Mouse (Mus musculus) liver, embryonic 16.5 days (tissue): ENCODE results near the gene Rtkn. TPM values are rescaled to one million over a fixed set of nuclear protein-coding genes. Genes with fewer than 3 reads are reported as not detected.

Experiments
- ATAC-seq: fragments of 200-750 bp; cut with Nextera tagmentation; 2 replicates; pipeline ENCODE4 v1.8.0; 2017; ENCODE audit warnings: low read depth, mild to moderate bottlenecking, moderate number of reproducible peaks, moderate library complexity
- H3K27ac ChIP-seq: fragments of 300-500 bp; sonication (generic); 2 replicates; pipeline ENCODE4 v1.5.1; 2014; ENCODE audit warnings: mild to moderate bottlenecking, low read length
- H3K27me3 ChIP-seq: fragments of 300-500 bp; sonication (generic); 2 replicates; pipeline ENCODE4 v1.6.1; 2014; ENCODE audit warnings: low read depth, low read length, mixed read lengths; ENCODE audit not compliant: control insufficient read depth, insufficient read depth
- H3K36me3 ChIP-seq: fragments of 300-500 bp; sonication (generic); 2 replicates; pipeline ENCODE4 v1.6.1; 2014; ENCODE audit warnings: mild to moderate bottlenecking; ENCODE audit not compliant: control insufficient read depth, insufficient read depth
- H3K4me1 ChIP-seq: fragments of 300-500 bp; sonication (generic); 2 replicates; pipeline ENCODE4 v1.6.1; 2014; ENCODE audit warnings: low read depth, low read length, mixed read lengths; ENCODE audit not compliant: control insufficient read depth
- H3K4me2 ChIP-seq: fragments of 300-500 bp; sonication (generic); 2 replicates; pipeline ENCODE4 v1.6.1; 2014; ENCODE audit warnings: low read depth, low read length, mixed read lengths
- H3K4me3 ChIP-seq: fragments of 300-500 bp; sonication (generic); 2 replicates; pipeline ENCODE4 v1.5.1; 2014; ENCODE audit warnings: low read depth, mild to moderate bottlenecking, low read length
- H3K9ac ChIP-seq: fragments of 300-500 bp; sonication (generic); 2 replicates; pipeline ENCODE4 v1.6.1; 2014; ENCODE audit warnings: low read depth, low read length
- H3K9me3 ChIP-seq: fragments of 300-500 bp; sonication (generic); replicated peaks from 2 replicates; pipeline ENCODE4 v1.6.1; 2016; ENCODE audit warnings: low read length; ENCODE audit not compliant: control insufficient read depth
- WGBS: fragments of 180-500 bp; shearing (Covaris S2); extraction: QIAGEN DNeasy Blood & Tissue Kit; methylation state at CpG from one replicate; pipeline ENCODE4 v1.1.7; 2014; ENCODE audit not compliant: insufficient replicate concordance; 5-methylcytosine and 5-hydroxymethylcytosine counted together
- polyA plus RNA-seq: library from polyadenylated mRNA; unstranded; fragments of >200 nt; fragmentation: Nextera tagmentation; extraction: Ambion mirVana; gene quantifications from 2 replicates; pipeline ENCODE4 v1.2.1, GENCODE M21; 2015

The Rtkn gene
- polyA plus RNA-seq, 1 experiment from 2014 or later = 16.4 TPM

DNA sequence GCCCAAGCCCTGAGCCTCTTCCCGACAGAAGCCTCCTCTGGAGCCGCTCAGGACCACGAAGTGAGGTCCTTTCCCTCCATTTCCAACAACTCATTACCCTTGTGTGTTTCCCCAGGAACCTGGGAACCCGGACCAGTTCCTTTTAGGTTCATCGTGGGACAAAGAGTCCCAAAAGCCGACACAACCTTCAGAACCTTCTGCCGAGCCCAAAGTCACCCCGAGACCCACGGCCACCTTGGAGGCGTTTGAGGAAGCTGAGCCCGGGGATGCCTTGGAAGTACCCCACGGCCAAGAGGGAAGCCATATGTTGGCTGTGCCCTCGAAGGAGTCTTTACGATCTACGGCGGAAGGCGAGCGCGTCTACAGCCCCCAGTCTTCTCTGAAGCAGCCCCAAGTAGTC is 26.2 kb downstream of the Rtkn start:
- no peak overlapping the region for H3K9ac ChIP-seq
- WGBS = 7% methylated on average over 19 of the region's 19 CpGs
- peaks cover 33% of the 10 kb centered on the region for H3K27me3 ChIP-seq
- no peaks in the 10 kb centered on the region for H3K36me3 ChIP-seq
- no peak for ATAC-seq
- peak overlapping the region; percentile 50 for H3K4me3 ChIP-seq
- H3K4me2 ChIP-seq = peak overlapping the region; percentile 67
- no peak overlapping the region for H3K27ac ChIP-seq
- H3K9me3 ChIP-seq = no peaks in the 10 kb centered on the region
- peaks cover 15% of the 10 kb centered on the region for H3K4me1 ChIP-seq

DNA sequence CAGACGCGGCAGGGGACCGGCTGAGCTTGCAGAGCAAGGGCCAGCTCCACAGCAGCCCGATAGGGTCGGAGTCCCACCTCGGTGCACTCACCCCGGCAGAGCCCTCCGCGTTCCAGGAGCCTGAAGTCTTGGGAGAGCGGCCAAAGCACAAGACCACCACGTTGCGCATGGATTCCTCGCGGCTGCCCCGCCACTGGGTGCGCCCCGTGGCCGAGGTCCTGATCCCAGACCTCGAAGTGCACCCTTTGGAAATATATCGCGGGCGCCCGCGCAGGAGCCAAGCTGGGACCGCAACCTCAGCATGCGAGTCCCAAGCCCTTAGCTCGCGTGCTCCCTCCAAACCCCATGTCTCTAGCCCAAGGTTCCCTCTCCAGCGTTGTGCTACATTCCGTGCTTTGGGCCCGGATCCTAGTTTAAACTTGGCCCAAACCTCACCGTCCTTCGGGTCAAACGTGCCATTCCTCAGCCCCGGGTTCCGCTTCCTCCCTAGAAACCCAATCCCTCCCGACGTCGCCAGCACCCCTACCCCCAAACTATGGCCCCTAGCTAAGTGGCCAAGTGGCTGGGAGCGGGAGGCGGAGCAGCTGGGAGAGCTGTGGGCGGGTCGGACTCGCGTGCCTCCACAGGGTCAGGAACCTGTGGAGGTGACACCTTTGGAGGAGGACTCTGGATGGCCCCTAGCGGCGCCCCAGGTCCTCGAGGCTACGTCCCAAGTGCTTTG is 26.8 kb downstream of the Rtkn start:
- H3K4me2 ChIP-seq = peak overlapping the region; percentile 67
- peaks cover 18% of the 10 kb centered on the region for H3K4me1 ChIP-seq
- H3K9ac ChIP-seq = peak overlapping the region; percentile 26; the same call in 1 of the 2 replicates
- H3K9me3 ChIP-seq = no peaks in the 10 kb centered on the region
- peak overlapping the region; percentile 50 for H3K4me3 ChIP-seq
- WGBS = 2% methylated on average over 46 of the region's 49 CpGs
- no peak overlapping the region for H3K27ac ChIP-seq
- H3K27me3 ChIP-seq = peaks cover 33% of the 10 kb centered on the region
- no peaks in the 10 kb centered on the region for H3K36me3 ChIP-seq
- no peak for ATAC-seq

DNA sequence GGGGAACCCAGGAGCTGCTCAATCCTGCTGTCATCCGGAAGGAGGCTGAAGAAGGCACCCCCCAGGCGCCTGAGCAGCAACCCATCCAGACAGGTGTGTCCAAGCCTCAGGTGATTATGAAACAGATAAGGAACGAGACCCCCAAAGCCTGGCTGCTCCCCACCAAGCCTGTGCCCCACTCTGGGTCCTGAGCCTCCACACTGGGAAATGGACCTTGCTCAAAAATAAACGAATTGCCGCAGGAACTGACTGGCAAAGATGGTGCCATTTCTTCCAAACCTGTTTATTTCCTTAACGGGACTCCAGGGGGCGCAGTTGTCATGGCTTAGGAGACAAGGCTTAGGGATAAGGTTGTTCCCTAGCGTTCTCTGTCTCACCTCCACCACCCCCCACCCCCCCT is 27.4 kb downstream of the Rtkn start:
- Histone ChIP-seq H3K27me3 (peaks cover 33% of the 10 kb centered on the region), H3K4me3 (peak overlapping the region; percentile 50), H3K4me2 (peak overlapping the region; percentile 67), H3K4me1 (peaks cover 21% of the 10 kb centered on the region), H3K9ac (peak overlapping the region; percentile 26; the same call in 1 of the 2 replicates), H3K27ac (no peak overlapping the region), H3K36me3 (no peaks in the 10 kb centered on the region), H3K9me3 (no peaks in the 10 kb centered on the region)
- no peak for ATAC-seq
- under 1% methylated on average over 8 of the region's 8 CpGs for WGBS

DNA sequence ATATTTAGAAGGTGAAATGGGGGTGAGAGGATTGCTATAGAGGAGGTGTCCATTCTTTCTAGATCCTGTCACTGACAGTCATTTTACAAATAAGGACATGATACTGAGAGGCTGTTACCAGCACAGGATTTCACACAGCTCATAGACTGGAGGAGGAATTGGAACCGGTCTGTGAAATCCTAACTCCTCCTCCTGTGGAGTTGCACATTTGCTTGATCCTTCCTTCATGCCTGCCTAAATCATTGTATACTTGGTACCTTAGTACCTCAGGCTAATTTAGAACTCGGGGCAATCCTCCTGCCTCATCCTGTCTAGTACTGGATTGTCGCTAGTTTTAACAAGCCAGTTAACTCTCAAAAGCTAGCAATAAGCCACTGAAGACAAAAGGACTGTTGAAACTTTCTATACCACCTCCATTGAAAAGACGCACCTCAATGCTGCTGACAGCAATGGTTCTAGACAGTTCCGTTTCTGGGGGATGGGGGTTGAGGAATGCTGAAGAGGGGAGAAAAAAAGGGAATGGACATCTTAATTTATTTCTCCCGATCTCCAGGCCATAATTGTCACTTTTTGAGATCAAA is 29.9 kb downstream of the Rtkn start:
- H3K27ac ChIP-seq = peak overlapping the region; percentile 88
- H3K9ac ChIP-seq = peak overlapping the region; percentile 99
- H3K4me2 ChIP-seq = peak overlapping the region; percentile 88
- no peak for ATAC-seq
- peak overlapping the region; percentile 95 for H3K4me3 ChIP-seq
- no peaks in the 10 kb centered on the region for H3K36me3 ChIP-seq
- H3K9me3 ChIP-seq = no peaks in the 10 kb centered on the region
- peaks cover 23% of the 10 kb centered on the region for H3K4me1 ChIP-seq
- WGBS = 4% methylated on average over 6 of the region's 6 CpGs
- peaks cover 30% of the 10 kb centered on the region for H3K27me3 ChIP-seq

DNA sequence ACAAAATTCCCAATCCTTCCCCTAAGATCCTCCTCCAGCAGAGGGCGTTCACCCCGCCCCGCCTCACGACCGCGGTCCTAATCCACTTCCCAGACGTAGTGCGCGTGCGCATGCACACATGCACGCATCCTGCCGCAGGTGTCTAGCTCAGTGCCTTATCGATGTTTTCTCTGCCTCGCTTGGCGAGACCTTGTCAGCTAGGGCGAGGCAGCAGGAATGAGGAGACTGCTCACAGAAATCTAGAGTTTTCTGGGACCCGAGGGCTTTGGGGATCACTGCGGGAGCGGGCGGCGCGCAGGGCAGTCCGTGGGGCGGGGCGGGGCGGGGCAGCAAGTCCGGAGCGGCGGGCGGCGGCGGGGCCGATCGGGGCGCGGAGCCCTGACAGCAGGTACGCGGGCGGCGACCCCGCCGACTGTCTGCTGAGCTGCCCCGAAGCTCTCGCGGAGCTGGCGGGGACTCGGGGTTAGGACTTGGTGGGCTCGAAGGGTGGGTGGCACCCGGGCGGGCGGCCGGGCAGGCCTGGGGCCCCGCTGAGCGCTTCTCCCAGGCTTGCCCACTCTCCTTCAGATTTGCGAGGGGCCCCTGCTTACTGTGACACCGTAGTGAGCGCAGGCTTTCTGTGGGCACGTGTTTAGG is 30.5 kb downstream of the Rtkn start, which contains the start of gene Dctn1:
Gene Dctn1, plus strand, starts transcription at position 314 of the 636 bp plus-strand sequence.
- Histone ChIP-seq H3K27ac (peak within 1 kb of the TSS; percentile 88), H3K9me3 (no peaks in the 10 kb centered on the region), H3K27me3 (peaks cover 24% of the 10 kb centered on the region), H3K4me1 (peaks cover 23% of the 10 kb centered on the region), H3K4me3 (peak within 1 kb of the TSS; percentile 95), H3K36me3 (no peaks in the 10 kb centered on the region), H3K4me2 (peak within 1 kb of the TSS; percentile 88), H3K9ac (peak within 1 kb of the TSS; percentile 99)
- 0% methylated on average over 57 of the region's 58 CpGs for WGBS
- ATAC-seq = peak; percentile 88

DNA sequence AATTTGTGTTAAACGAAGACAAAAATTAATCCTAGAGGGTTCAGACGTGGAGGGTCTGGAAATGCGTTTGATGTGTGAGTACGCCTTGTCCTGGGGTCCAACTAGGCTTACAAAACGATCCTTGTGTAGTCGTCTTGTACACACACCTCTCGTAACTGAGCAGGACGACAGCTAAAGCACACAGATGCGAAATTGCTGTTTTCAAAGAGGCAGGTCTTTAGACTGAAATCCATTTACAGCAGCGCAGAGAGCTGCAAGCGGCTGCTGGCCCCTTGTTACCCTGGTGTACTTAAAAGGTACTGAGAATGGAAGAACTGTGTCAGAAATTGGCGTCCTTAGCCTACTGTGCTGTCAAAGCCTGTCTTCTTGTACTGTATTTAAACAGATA is 31.0 kb downstream of the Rtkn start:
- Histone ChIP-seq H3K4me3 (peak overlapping the region; percentile 95), H3K27ac (peak overlapping the region; percentile 88), H3K4me2 (peak overlapping the region; percentile 88), H3K36me3 (no peaks in the 10 kb centered on the region), H3K27me3 (peaks cover 18% of the 10 kb centered on the region), H3K4me1 (peaks cover 23% of the 10 kb centered on the region), H3K9ac (peak overlapping the region; percentile 99), H3K9me3 (no peaks in the 10 kb centered on the region)
- under 1% methylated on average over 12 of the region's 12 CpGs for WGBS
- peak; percentile 1; the same call in 1 of the 2 replicates for ATAC-seq

DNA sequence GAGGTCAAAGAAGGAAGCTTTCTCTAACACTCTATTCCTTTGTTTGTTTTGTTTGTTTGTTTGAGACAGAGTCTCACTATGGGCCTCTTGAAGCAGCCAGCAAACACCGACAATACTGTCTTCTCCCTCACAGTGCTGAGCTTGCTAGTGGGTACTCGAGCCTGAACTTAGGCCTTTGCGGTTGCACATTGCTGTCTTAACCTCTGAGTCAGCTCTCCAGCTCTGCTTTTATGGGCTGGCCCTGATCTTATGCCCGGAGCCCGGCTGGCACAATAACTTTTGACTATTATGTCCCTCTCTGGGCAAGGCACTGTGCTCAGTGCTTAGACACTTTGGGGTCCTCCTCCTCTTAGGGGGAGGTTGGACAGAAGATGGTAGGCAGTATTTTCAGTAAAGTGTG is 34.6 kb downstream of the Rtkn start:
- no peak for ATAC-seq
- no peaks in the 10 kb centered on the region for H3K9me3 ChIP-seq
- H3K4me1 ChIP-seq = peaks cover 17% of the 10 kb centered on the region
- no peak overlapping the region for H3K4me2 ChIP-seq
- no peaks in the 10 kb centered on the region for H3K27me3 ChIP-seq
- H3K9ac ChIP-seq = no peak overlapping the region
- H3K36me3 ChIP-seq = no peaks in the 10 kb centered on the region
- no peak overlapping the region for H3K27ac ChIP-seq
- no peak overlapping the region for H3K4me3 ChIP-seq
- WGBS = 78% methylated on average over 5 of the region's 5 CpGs

DNA sequence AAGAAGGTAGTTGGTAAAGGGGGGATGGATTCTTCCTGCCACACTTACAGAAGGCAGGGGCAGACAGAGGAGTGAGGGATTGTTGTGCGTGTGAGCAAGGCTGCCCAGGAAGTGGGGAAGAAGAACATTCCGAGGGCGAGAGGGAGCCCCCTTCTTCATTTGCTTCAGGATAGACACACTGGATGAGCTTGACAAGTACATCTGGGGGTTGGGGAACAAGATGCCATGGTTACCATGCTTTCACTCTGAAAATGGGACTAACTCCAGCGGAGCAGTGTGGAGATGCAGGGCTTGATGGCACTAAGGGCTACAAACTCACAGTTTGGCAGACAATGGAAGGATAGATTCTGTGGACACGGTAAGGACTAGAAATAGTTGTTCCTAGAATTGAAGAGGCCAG is 35.8 kb downstream of the Rtkn start:
- H3K4me1 ChIP-seq = peaks cover 12% of the 10 kb centered on the region
- no peak overlapping the region for H3K9ac ChIP-seq
- ATAC-seq = no peak
- H3K27ac ChIP-seq = no peak overlapping the region
- no peak overlapping the region for H3K4me3 ChIP-seq
- H3K4me2 ChIP-seq = no peak overlapping the region
- H3K27me3 ChIP-seq = no peaks in the 10 kb centered on the region
- no peaks in the 10 kb centered on the region for H3K36me3 ChIP-seq
- no peaks in the 10 kb centered on the region for H3K9me3 ChIP-seq
- WGBS = 74% methylated on average over 5 of the region's 5 CpGs
